Mouse (Mus musculus) C2C12 (cell line): ENCODE measurements around the gene Pa2g4. TPM values are rescaled to one million over a fixed set of nuclear protein-coding genes. Genes with fewer than 3 reads are reported as not detected.

Experiments used
- H3K27me3 ChIP-seq: one replicate; pipeline ENCODE4 v1.6.1; 2011; ENCODE audit not compliant: control insufficient read depth, insufficient read depth, insufficient read length
- H3K36me3 ChIP-seq: one replicate; pipeline ENCODE4 v1.6.1; 2011; ENCODE audit not compliant: control insufficient read depth, insufficient read depth
- H3K4me3 ChIP-seq: one replicate; pipeline ENCODE4 v1.5.1; 2011; ENCODE audit warnings: mild to moderate bottlenecking, control low read depth; ENCODE audit not compliant: poor library complexity, insufficient read depth, severe bottlenecking
- H3K79me2 ChIP-seq: one replicate; pipeline ENCODE4 v1.6.1; 2011; ENCODE audit not compliant: control insufficient read depth, insufficient read depth
- H3K79me3 ChIP-seq: one replicate; pipeline ENCODE4 v1.6.1; 2011; ENCODE audit warnings: low read depth, control low read depth
- H3ac ChIP-seq: one replicate; pipeline ENCODE3; 2011; ENCODE audit warnings: low read depth; ENCODE audit not compliant: control insufficient read depth, insufficient read length
- CEBPB ChIP-seq: IDR thresholded peaks from one replicate; pipeline ENCODE4 v1.6.1; 2011; ENCODE audit warnings: low read depth, mild to moderate bottlenecking, control low read depth, moderate library complexity
- CTCF ChIP-seq: IDR thresholded peaks from one replicate; pipeline ENCODE4 v1.5.1; 2011; ENCODE audit not compliant: control insufficient read depth, insufficient read depth, insufficient read length
- FOSL1 ChIP-seq: IDR thresholded peaks from one replicate; pipeline ENCODE4 v1.8.0; 2011; ENCODE audit warnings: mild to moderate bottlenecking, low read length; ENCODE audit not compliant: poor library complexity, insufficient read depth, severe bottlenecking
- MAX ChIP-seq: IDR thresholded peaks from one replicate; pipeline ENCODE4 v1.6.1; 2011; ENCODE audit warnings: mild to moderate bottlenecking, control low read depth
- MYOD1 ChIP-seq: IDR thresholded peaks from one replicate; pipeline ENCODE4 v1.6.1; 2011; ENCODE audit warnings: low read depth; ENCODE audit not compliant: control insufficient read depth, insufficient read length
- MYOG ChIP-seq: IDR thresholded peaks from one replicate; pipeline ENCODE4 v1.6.1; 2011; ENCODE audit not compliant: control insufficient read depth, insufficient read length; ENCODE audit errors: extremely low read depth
- USF1 ChIP-seq: IDR thresholded peaks from one replicate; pipeline ENCODE4 v1.6.1; 2011; ENCODE audit warnings: low read depth, mild to moderate bottlenecking, control low read depth, moderate library complexity
- microRNA-seq: library from miRNA; unstranded; fragments of <30 nt; microRNA quantifications from one replicate; pipeline ENCODE4, GENCODE M21; 2019; ENCODE audit warnings: borderline microRNAs expressed
- polyA plus RNA-seq: library from polyadenylated mRNA; unstranded; fragments of >200 nt; fragmentation: generic; extraction: Trizol; gene quantifications from one replicate; pipeline ENCODE4 v1.2.1, GENCODE M21; 2012; ENCODE audit warnings: missing spikeins

Pa2g4 gene
- polyA plus RNA-seq, 1 experiment, result 232 TPM

GRCm38 (mm10) chr10:128509203-128509602 lies 56.6 kb downstream of the Pa2g4 start:
- Histone ChIP-seq H3K36me3 (peaks cover 46% of the 10 kb centered on the region), H3ac (no peak overlapping the region), H3K79me2 (no peaks in the 10 kb centered on the region), H3K27me3 (no peaks in the 10 kb centered on the region), H3K79me3 (no peaks in the 10 kb centered on the region), H3K4me3 (no peak overlapping the region)
- no peak for TF ChIP-seq USF1
- TF ChIP-seq FOSL1, result no peak
- TF ChIP-seq MAX, result no peak
- TF ChIP-seq CEBPB, result no peak
- TF ChIP-seq CTCF, result no peak
- TF ChIP-seq MYOG, result no peak
- no peak for TF ChIP-seq MYOD1

GRCm38 (mm10) chr10:128508260-128508659 lies 57.5 kb downstream of the Pa2g4 start:
- no peak overlapping the region for H3K4me3 ChIP-seq
- no peak overlapping the region for H3ac ChIP-seq
- H3K79me2 ChIP-seq, result no peaks in the 10 kb centered on the region
- no peaks in the 10 kb centered on the region for H3K79me3 ChIP-seq
- H3K36me3 ChIP-seq, result peaks cover 36% of the 10 kb centered on the region
- H3K27me3 ChIP-seq, result no peaks in the 10 kb centered on the region
- TF ChIP-seq CEBPB (no peak), USF1 (no peak), MAX (no peak), FOSL1 (no peak), MYOG (no peak), CTCF (no peak), MYOD1 (no peak)

Small RNA genes lying within 50 kb of the gene (microRNA-seq; reads per million reads assigned to microRNA genes)
- not detected for gene Gm47275
- gene Mir6916, result 0.16 reads per million
- gene Mir6917, result not detected

Other genes starting within 250 kb of the Pa2g4 start
- 102 TPM for gene Cnpy2, start 243.5 kb downstream of the Pa2g4 start, polyA plus RNA-seq
- gene Cs, start 228.3 kb downstream of the Pa2g4 start, polyA plus RNA-seq, result 212 TPM
- gene Coq10a, start 197.0 kb downstream of the Pa2g4 start, polyA plus RNA-seq, result 13.7 TPM
- gene Ankrd52, start 188.9 kb downstream of the Pa2g4 start, polyA plus RNA-seq, result 35.9 TPM
- not detected for gene Slc39a5, start 164.8 kb downstream of the Pa2g4 start, polyA plus RNA-seq
- 93.0 TPM for gene Nabp2, start 154.5 kb downstream of the Pa2g4 start, polyA plus RNA-seq
- gene Rnf41, start 154.3 kb downstream of the Pa2g4 start, polyA plus RNA-seq, result 34.0 TPM
- 48.4 TPM for gene Smarcc2, start 106.7 kb downstream of the Pa2g4 start, polyA plus RNA-seq
- gene Myl6, start 71.8 kb downstream of the Pa2g4 start, polyA plus RNA-seq, result 3,169 TPM
- gene Myl6b, start 67.3 kb downstream of the Pa2g4 start, polyA plus RNA-seq, result 16.7 TPM
- gene Esyt1, start 40.1 kb downstream of the Pa2g4 start, polyA plus RNA-seq, result 120 TPM
- gene Zc3h10, start 18.2 kb downstream of the Pa2g4 start, polyA plus RNA-seq, result 13.0 TPM
- 13,760 TPM for gene Rpl41, start 16.7 kb downstream of the Pa2g4 start, polyA plus RNA-seq
- gene Erbb3, start 23.7 kb upstream of the Pa2g4 start, polyA plus RNA-seq, result 0.28 TPM
- 2,179 TPM for gene Rps26, start 60.8 kb upstream of the Pa2g4 start, polyA plus RNA-seq
- 0.05 TPM for gene Ikzf4, start 80.0 kb upstream of the Pa2g4 start, polyA plus RNA-seq
- gene Suox, start 108.1 kb upstream of the Pa2g4 start, polyA plus RNA-seq, result 9.6 TPM
- 27.0 TPM for gene Rab5b, start 130.3 kb upstream of the Pa2g4 start, polyA plus RNA-seq
- gene Pmel, start 138.2 kb upstream of the Pa2g4 start, polyA plus RNA-seq, result 0.16 TPM
- gene Cdk2, start 139.0 kb upstream of the Pa2g4 start, polyA plus RNA-seq, result 34.7 TPM
- gene Dgka, start 178.9 kb upstream of the Pa2g4 start, polyA plus RNA-seq, result 7.3 TPM
- gene Pym1, start 181.9 kb upstream of the Pa2g4 start, polyA plus RNA-seq, result 38.0 TPM
- gene Mmp19, start 224.9 kb upstream of the Pa2g4 start, polyA plus RNA-seq, result 1.7 TPM
- 31.2 TPM for gene Dnajc14, start 238.1 kb upstream of the Pa2g4 start, polyA plus RNA-seq
- 15.1 TPM for gene Tmem198b, start 238.4 kb upstream of the Pa2g4 start, polyA plus RNA-seq